In genomic region chr6:63547741-63548140, GRCm38 (mm10) we compare ENCODE assay signal across 15 mouse cellular contexts.
DNase-seq lines count a peak whose midpoint lies in the region.
"Had no signal": no experiment of that assay in that cellular context is flagged by ENCODE, and none has a peak within 500 bp of the region (broad histone marks: within the 10 kb centered on the region; RNA-seq: fewer than 3 reads in every experiment).

No protein-coding gene starts in this region.

- DNase-seq in cerebellum, postnatal 10 days, result peak; percentile 64 to 73
- no peak for DNase-seq in cerebellum, postnatal 36 days
- DNase-seq in gastrocnemius, adult 18-20 months (ENCODE audit: low spot score), result peak; percentile 13
- DNase-seq in gastrocnemius, postnatal 10 days, result no peak
- peak; percentile 34 for DNase-seq in gastrocnemius, postnatal 25 days
- DNase-seq in gastrocnemius, adult 8-10 months (ENCODE audit: low spot score in 2 of 2), result no peak
- peak; percentile 4 for DNase-seq in skeletal muscle tissue, adult 2 months (ENCODE audit: low read depth, low spot score)
- DNase-seq: adrenal gland, adult 8-10 months; adrenal gland, postnatal 14 days; adrenal gland, postnatal 36 days; B cell, adult 2 months; cerebellum, adult 18-20 months; cerebellum, adult 8-10 months; cerebellum, adult 9-11 months; forebrain, postnatal 0 days had no signal

Comparison
In these comparisons a context has a peak if more than half of its experiments do, and no peak if none do; other contexts are left out.
1. DNase-seq: peak in cerebellum, postnatal 10 days (2 of 2), gastrocnemius, adult 18-20 months (single experiment), gastrocnemius, postnatal 25 days (single experiment) and skeletal muscle tissue, adult 2 months (single experiment); none in cerebellum, postnatal 36 days (0 of 2), gastrocnemius, postnatal 10 days (single experiment) and gastrocnemius, adult 8-10 months (0 of 2).